Mouse (Mus musculus): ENCODE measurements at regions not wholly inside any gene's neighbourhood (a gene's known extent, or its start where the extent isn't known, plus 50 kb on each side); places are given as distances from the start of the nearest gene placed in this dataset.

- ATAC-seq (no peak), DNase-seq (ENCODE audit: low spot score) (no peak)
- Histone ChIP-seq H3K36me3 (ENCODE audit: insufficient read depth, low read length) (no peaks in the 10 kb centered on the region), H3K9me3 (ENCODE audit: low read length) (no peaks in the 10 kb centered on the region), H3K4me1 (ENCODE audit: insufficient read depth, low read length) (no peaks in the 10 kb centered on the region), H3K9ac (replicated peaks; ENCODE audit: low read length) (no peak overlapping the region), H3K4me3 (ENCODE audit: low read length) (no peak overlapping the region), H3K27ac (no peak overlapping the region), H3K4me2 (ENCODE audit: low read depth, low read length) (no peak overlapping the region), H3K27me3 (ENCODE audit: insufficient read depth, low read length) (no peaks in the 10 kb centered on the region)
- WGBS: 84% methylated on average over 17 of the region's 17 CpGs
- TF ChIP-seq CTCF (IDR thresholded peaks at IDR 0.05; ENCODE audit: low read depth): no peak
These were observed 364.1 kb upstream of the 3110018I06Rik start for GRCm38 (mm10) chr12:107124263-107124885.

- ATAC-seq: no peak
- 75% methylated on average over 7 of the region's 7 CpGs for WGBS
- H3K36me3 ChIP-seq (ENCODE audit: insufficient read depth, low read length): no peaks in the 10 kb centered on the region
- no peak overlapping the region for H3K4me3 ChIP-seq (ENCODE audit: low read length)
- no peak overlapping the region for H3K4me2 ChIP-seq (ENCODE audit: low read depth, low read length)
- no peak for DNase-seq (ENCODE audit: low spot score)
- H3K9me3 ChIP-seq (ENCODE audit: low read length): no peaks in the 10 kb centered on the region
- no peaks in the 10 kb centered on the region for H3K4me1 ChIP-seq (ENCODE audit: insufficient read depth, low read length)
- no peaks in the 10 kb centered on the region for H3K27me3 ChIP-seq (ENCODE audit: insufficient read depth, low read length)
- no peak overlapping the region for H3K27ac ChIP-seq
- no peak overlapping the region for H3K9ac ChIP-seq (replicated peaks; ENCODE audit: low read length)
- no peak for TF ChIP-seq CTCF (IDR thresholded peaks at IDR 0.05; ENCODE audit: low read depth)
These were observed 363.2 kb upstream of the 3110018I06Rik start for GRCm38 (mm10) chr12:107125201-107125600.

GRCm38 (mm10) chr12:107126056-107126455, 362.4 kb upstream of the 3110018I06Rik start:
- ATAC-seq (no peak), DNase-seq (ENCODE audit: low spot score) (no peak)
- no peaks in the 10 kb centered on the region for H3K36me3 ChIP-seq (ENCODE audit: insufficient read depth, low read length)
- H3K9me3 ChIP-seq (ENCODE audit: low read length): no peaks in the 10 kb centered on the region
- H3K4me3 ChIP-seq (ENCODE audit: low read length): no peak overlapping the region
- 79% methylated on average over 10 of the region's 10 CpGs for WGBS
- TF ChIP-seq CTCF (IDR thresholded peaks at IDR 0.05; ENCODE audit: low read depth): no peak
- H3K9ac ChIP-seq (replicated peaks; ENCODE audit: low read length): no peak overlapping the region
- H3K27me3 ChIP-seq (ENCODE audit: insufficient read depth, low read length): no peaks in the 10 kb centered on the region
- H3K4me2 ChIP-seq (ENCODE audit: low read depth, low read length): no peak overlapping the region
- no peak overlapping the region for H3K27ac ChIP-seq
- H3K4me1 ChIP-seq (ENCODE audit: insufficient read depth, low read length): no peaks in the 10 kb centered on the region

GRCm38 (mm10) chr12:107127591-107127990, 360.8 kb upstream of the 3110018I06Rik start:
- no peak overlapping the region for H3K27ac ChIP-seq
- H3K4me1 ChIP-seq (ENCODE audit: insufficient read depth, low read length): no peaks in the 10 kb centered on the region
- H3K4me2 ChIP-seq (ENCODE audit: low read depth, low read length): no peak overlapping the region
- no peaks in the 10 kb centered on the region for H3K36me3 ChIP-seq (ENCODE audit: insufficient read depth, low read length)
- no peak for TF ChIP-seq CTCF (IDR thresholded peaks at IDR 0.05; ENCODE audit: low read depth)
- no peaks in the 10 kb centered on the region for H3K9me3 ChIP-seq (ENCODE audit: low read length)
- DNase-seq (ENCODE audit: low spot score) (no peak), ATAC-seq (no peak)
- WGBS: 88% methylated on average over 3 of the region's 3 CpGs
- H3K4me3 ChIP-seq (ENCODE audit: low read length): no peak overlapping the region
- no peaks in the 10 kb centered on the region for H3K27me3 ChIP-seq (ENCODE audit: insufficient read depth, low read length)
- no peak overlapping the region for H3K9ac ChIP-seq (replicated peaks; ENCODE audit: low read length)

- no peak for TF ChIP-seq CTCF (IDR thresholded peaks at IDR 0.05; ENCODE audit: low read depth)
These were observed 359.2 kb upstream of the 3110018I06Rik start for GRCm38 (mm10) chr12:107129232-107129631.

GRCm38 (mm10) chr12:107131351-107131750, 357.1 kb upstream of the 3110018I06Rik start:
- no peaks in the 10 kb centered on the region; the same call in 1 of the 2 replicates for H3K4me1 ChIP-seq (ENCODE audit: insufficient read depth, low read length)
- no peak for DNase-seq (ENCODE audit: low spot score)
- no peaks in the 10 kb centered on the region for H3K9me3 ChIP-seq (ENCODE audit: low read length)
- H3K36me3 ChIP-seq (ENCODE audit: insufficient read depth, low read length): no peaks in the 10 kb centered on the region
- no peak overlapping the region for H3K4me2 ChIP-seq (ENCODE audit: low read depth, low read length)
- WGBS: 77% methylated on average over 7 of the region's 7 CpGs
- H3K27ac ChIP-seq: no peak overlapping the region
- TF ChIP-seq CTCF (IDR thresholded peaks at IDR 0.05; ENCODE audit: low read depth): no peak
- ATAC-seq: no peak
- H3K4me3 ChIP-seq (ENCODE audit: low read length): no peak overlapping the region
- H3K27me3 ChIP-seq (ENCODE audit: insufficient read depth, low read length): no peaks in the 10 kb centered on the region
- no peak overlapping the region for H3K9ac ChIP-seq (replicated peaks; ENCODE audit: low read length)

More at GRCm38 (mm10) chr12:107129232-107129631, 359.2 kb upstream of the 3110018I06Rik start:
- Histone ChIP-seq H3K9me3 (ENCODE audit: low read length) (no peaks in the 10 kb centered on the region), H3K4me3 (ENCODE audit: low read length) (no peak overlapping the region), H3K4me1 (ENCODE audit: insufficient read depth, low read length) (no peaks in the 10 kb centered on the region; the same call in 1 of the 2 replicates), H3K4me2 (ENCODE audit: low read depth, low read length) (no peak overlapping the region), H3K27me3 (ENCODE audit: insufficient read depth, low read length) (no peaks in the 10 kb centered on the region), H3K9ac (replicated peaks; ENCODE audit: low read length) (no peak overlapping the region), H3K27ac (no peak overlapping the region), H3K36me3 (ENCODE audit: insufficient read depth, low read length) (no peaks in the 10 kb centered on the region)
- ATAC-seq (no peak), DNase-seq (ENCODE audit: low spot score) (no peak)
- 63% methylated on average over 6 of the region's 6 CpGs for WGBS

GRCm38 (mm10) chr12:107131841-107132240, 356.6 kb upstream of the 3110018I06Rik start:
- ATAC-seq: no peak
- TF ChIP-seq CTCF (IDR thresholded peaks at IDR 0.05; ENCODE audit: low read depth): no peak
- H3K4me2 ChIP-seq (ENCODE audit: low read depth, low read length): no peak overlapping the region
- DNase-seq (ENCODE audit: low spot score): no peak
- WGBS: 69% methylated on average over 6 of the region's 6 CpGs
- no peaks in the 10 kb centered on the region; the same call in 1 of the 2 replicates for H3K4me1 ChIP-seq (ENCODE audit: insufficient read depth, low read length)
- no peak overlapping the region for H3K9ac ChIP-seq (replicated peaks; ENCODE audit: low read length)
- no peak overlapping the region for H3K4me3 ChIP-seq (ENCODE audit: low read length)
- no peaks in the 10 kb centered on the region for H3K27me3 ChIP-seq (ENCODE audit: insufficient read depth, low read length)
- H3K9me3 ChIP-seq (ENCODE audit: low read length): no peaks in the 10 kb centered on the region
- no peak overlapping the region for H3K27ac ChIP-seq
- H3K36me3 ChIP-seq (ENCODE audit: insufficient read depth, low read length): no peaks in the 10 kb centered on the region

Data from hindbrain, postnatal 0 days (tissue).